Mouse (Mus musculus) cerebellum, adult 8-10 months (tissue): ENCODE data around the gene Muc5b.
A peak's percentile ranks its signal among the peaks of the same experiment; 100 is the strongest.
"Not testable (repeated sequence)": the region's sequence is repeated elsewhere in the genome, so short reads cannot be mapped to it uniquely, and the experiment has no call there.

Source experiments
- DNase-seq: peaks from one replicate; pipeline ENCODE4 v3.0.0; 2022

Gene Muc5b

GRCm38 (mm10) chr7:141838779-141839178, at the start of gene Muc5b:
Gene Muc5b, plus strand, starts transcription at chr7:141839070.
- no peak for DNase-seq

GRCm38 (mm10) chr7:141794251-141794650, 44.6 kb upstream of the Muc5b start:
- no peak for DNase-seq

- no peak for DNase-seq
Measured at GRCm38 (mm10) chr7:141803206-141803605, 35.7 kb upstream of the Muc5b start.

- DNase-seq, result no peak
Measured at GRCm38 (mm10) chr7:141805384-141805783, 33.5 kb upstream of the Muc5b start.

- not testable (repeated sequence) for DNase-seq
Measured at GRCm38 (mm10) chr7:141807823-141808222, 31.0 kb upstream of the Muc5b start.

GRCm38 (mm10) chr7:141809933-141810332, 28.9 kb upstream of the Muc5b start:
- DNase-seq, result not testable (repeated sequence)

GRCm38 (mm10) chr7:141813321-141813720, 25.5 kb upstream of the Muc5b start:
- no peak for DNase-seq

GRCm38 (mm10) chr7:141815361-141815760, 23.5 kb upstream of the Muc5b start:
- peak; percentile 5 for DNase-seq

GRCm38 (mm10) chr7:141817355-141818075, 21.4 kb upstream of the Muc5b start:
- peak; percentile 16 for DNase-seq

GRCm38 (mm10) chr7:141818267-141818666, 20.6 kb upstream of the Muc5b start:
- DNase-seq, result no peak

- DNase-seq, result no peak
Measured at GRCm38 (mm10) chr7:141822582-141823261, 16.1 kb upstream of the Muc5b start.

GRCm38 (mm10) chr7:141823699-141824098, 15.2 kb upstream of the Muc5b start:
- no peak for DNase-seq

- no peak for DNase-seq
Measured at GRCm38 (mm10) chr7:141824398-141824797, 14.5 kb upstream of the Muc5b start.

- no peak for DNase-seq
Measured at GRCm38 (mm10) chr7:141835941-141836340, 2.9 kb upstream of the Muc5b start.

- no peak for DNase-seq
Measured at GRCm38 (mm10) chr7:141836423-141836822, 2.4 kb upstream of the Muc5b start.

- no peak for DNase-seq
Measured at GRCm38 (mm10) chr7:141840354-141840753, 1.5 kb downstream of the Muc5b start.

GRCm38 (mm10) chr7:141861046-141861445, 22.2 kb downstream of the Muc5b start:
- DNase-seq, result no peak

- no peak for DNase-seq
Measured at GRCm38 (mm10) chr7:141869644-141870043, 30.8 kb downstream of the Muc5b start.

GRCm38 (mm10) chr7:141870553-141870952, 31.7 kb downstream of the Muc5b start:
- DNase-seq, result no peak

- no peak for DNase-seq
Measured at GRCm38 (mm10) chr7:141874891-141875290, 36.0 kb downstream of the Muc5b start.

- no peak for DNase-seq
Measured at GRCm38 (mm10) chr7:141878813-141879212, 39.9 kb downstream of the Muc5b start.

- no peak for DNase-seq
Measured at GRCm38 (mm10) chr7:141892151-141892550, 53.3 kb downstream of the Muc5b start.

GRCm38 (mm10) chr7:141901825-141902224, 63.0 kb downstream of the Muc5b start:
- DNase-seq, result no peak

GRCm38 (mm10) chr7:141902269-141902729, 63.4 kb downstream of the Muc5b start:
- DNase-seq, result peak; percentile 100
